ENCODE assay signal across 22 mouse cellular contexts in genomic region chr13:56265661-56266060, GRCm38 (mm10). TPM values are rescaled to one million over a fixed set of nuclear protein-coding genes. Genes with fewer than 3 reads are reported as not detected.
DNase-seq lines count a peak whose midpoint lies in the region; ATAC-seq lines count a peak whose summit lies in the region.
"Had no signal": no experiment of that assay in that cellular context is flagged by ENCODE, and none has a peak within 500 bp of the region (broad histone marks: within the 10 kb centered on the region; RNA-seq: fewer than 3 reads in every experiment).

No protein-coding gene starts in this region.

- H3K4me3 ChIP-seq in hindbrain, embryonic 10.5 days: no peak overlapping the region
- H3K4me3 ChIP-seq in hindbrain, embryonic 16.5 days (ENCODE audit: low read length): no peak overlapping the region
- H3K4me3 ChIP-seq: limb, embryonic 15.5 days; midbrain, embryonic 10.5 days; neural tube, embryonic 13.5 days had no signal

- DNase-seq in hindbrain, embryonic 10.5 days (ENCODE audit: low spot score): no peak
- DNase-seq in frontal cortex, postnatal 14 days (ENCODE audit: low spot score in 2 of 2): peak; percentile 30 to 42
- peak; percentile 21 to 41 for DNase-seq in layer of hippocampus, postnatal 36 days
- DNase-seq in right cerebral cortex, postnatal 25 days: peak; percentile 54
- no peak for DNase-seq in T-cell, adult 2 months (ENCODE audit: low spot score)
- DNase-seq in adrenal gland, adult 2 months: no peak
- DNase-seq: adrenal gland, postnatal 25 days; cerebellum, adult 8-10 months; gastrocnemius, postnatal 25 days; heart, postnatal 14 days; thymus, adult 2 months had no signal

- peaks cover 22% of the 10 kb centered on the region for H3K4me1 ChIP-seq in hindbrain, embryonic 10.5 days (replicated peaks)
- H3K4me1 ChIP-seq in hindbrain, embryonic 16.5 days (ENCODE audit: control insufficient read depth, insufficient read depth, low read depth, low read length): no peaks in the 10 kb centered on the region
- H3K4me1 ChIP-seq: limb, embryonic 15.5 days; neural tube, embryonic 13.5 days had no signal

- H3K36me3 ChIP-seq in hindbrain, embryonic 10.5 days: no peaks in the 10 kb centered on the region
- no peaks in the 10 kb centered on the region for H3K36me3 ChIP-seq in hindbrain, embryonic 16.5 days (ENCODE audit: control insufficient read depth, insufficient read depth, low read length)
- H3K36me3 ChIP-seq: limb, embryonic 15.5 days; midbrain, embryonic 10.5 days; neural tube, embryonic 13.5 days had no signal

- ATAC-seq in hindbrain, embryonic 16.5 days: no peak
- ATAC-seq: activated CD4-positive, CD25-positive, alpha-beta regulatory T cell, adult 4 months had no signal

- H3K4me2 ChIP-seq in hindbrain, embryonic 16.5 days (ENCODE audit: low read length): no peak overlapping the region
- H3K4me2 ChIP-seq: limb, embryonic 15.5 days; neural tube, embryonic 13.5 days had no signal

- no peaks in the 10 kb centered on the region for H3K9me3 ChIP-seq in hindbrain, embryonic 10.5 days
- H3K9me3 ChIP-seq in hindbrain, embryonic 16.5 days (ENCODE audit: control insufficient read depth, low read length): no peaks in the 10 kb centered on the region
- H3K9me3 ChIP-seq: limb, embryonic 15.5 days; midbrain, embryonic 10.5 days; neural tube, embryonic 13.5 days had no signal

- 72% methylated on average over 5 of the region's 5 CpGs for WGBS in hindbrain, embryonic 10.5 days
- 67% methylated on average over 5 of the region's 5 CpGs for WGBS in hindbrain, embryonic 16.5 days

- H3K27me3 ChIP-seq in hindbrain, embryonic 10.5 days (ENCODE audit: insufficient read depth, poor library complexity, severe bottlenecking): peaks cover 61% of the 10 kb centered on the region
- H3K27me3 ChIP-seq in hindbrain, embryonic 16.5 days (replicated peaks; ENCODE audit: control insufficient read depth, insufficient read depth, low read length): peaks cover 39% of the 10 kb centered on the region

- 0 out of 2 replicates have a peak overlapping the region, but pooled peaks have one; percentile 8 for H3K27ac ChIP-seq in hindbrain, embryonic 10.5 days
- H3K27ac ChIP-seq in hindbrain, embryonic 16.5 days (ENCODE audit: low read depth, low read length): no peak overlapping the region
- H3K27ac ChIP-seq: hindbrain, postnatal 0 days; limb, embryonic 15.5 days; midbrain, embryonic 10.5 days; neural tube, embryonic 13.5 days had no signal

- no peak overlapping the region for H3K9ac ChIP-seq in hindbrain, embryonic 16.5 days (ENCODE audit: low read depth, low read length)
- H3K9ac ChIP-seq: limb, embryonic 15.5 days; neural tube, embryonic 13.5 days had no signal

RNA-seq across cellular contexts. Expression of gene Neurog1, which starts 13.7 kb away (rescaled TPM):
- 28.4 and 33.7 TPM in 2 replicates for polyA plus RNA-seq in hindbrain, embryonic 10.5 days (2016; fragmentation: Nextera tagmentation; extraction: Ambion mirVana)
- 0.11 and 1.0 TPM in 2 replicates for polyA plus RNA-seq in hindbrain, embryonic 16.5 days (2015; fragmentation: Nextera tagmentation; extraction: Ambion mirVana)
- under 1 TPM; 0.23 to 0.27 TPM for total RNA-seq in layer of hippocampus, postnatal 36 days (2021)
- total RNA-seq in adrenal gland, adult 2 months (2021): not detected
- polyA plus RNA-seq in adrenal gland, adult 2 months (2012; rRNA removed): not detected in 2 replicates
- total RNA-seq: adrenal gland, postnatal 25 days; gastrocnemius, postnatal 25 days; heart, postnatal 14 days; left cerebral cortex, adult 8-10 months had no signal
- polyA plus RNA-seq: activated CD4-positive, CD25-positive, alpha-beta regulatory T cell, adult 4 months; C2C12; kidney, adult 2 months; limb, embryonic 15.5 days; liver, embryonic 16.5 days; stomach, embryonic 14.5 days had no signal

RNA-seq across cellular contexts. Expression of gene Cxcl14, which starts 30.7 kb away (rescaled TPM):
- 6.1 and 12.5 TPM in 2 replicates for polyA plus RNA-seq in hindbrain, embryonic 10.5 days (2016; fragmentation: Nextera tagmentation; extraction: Ambion mirVana)
- 7.8 and 10.2 TPM in 2 replicates for polyA plus RNA-seq in hindbrain, embryonic 16.5 days (2015; fragmentation: Nextera tagmentation; extraction: Ambion mirVana)
- total RNA-seq in layer of hippocampus, postnatal 36 days (2021): 100 to 1,000 TPM; 121 to 127 TPM
- 10 to 100 TPM; 49.3 to 65.0 TPM for total RNA-seq in adrenal gland, adult 2 months (2021)
- 55.9 and 59.6 TPM in 2 replicates for polyA plus RNA-seq in adrenal gland, adult 2 months (2012; rRNA removed)
- polyA plus RNA-seq: activated CD4-positive, CD25-positive, alpha-beta regulatory T cell, adult 4 months had no signal

Comparison
In these comparisons a context has a peak if more than half of its experiments do, and no peak if none do; other contexts are left out.
1. RNA of gene Neurog1, which starts 13.7 kb away (polyA plus RNA-seq): 28.4 to 33.7 TPM in hindbrain, embryonic 10.5 days; 0.11 to 1.0 TPM in hindbrain, embryonic 16.5 days and not detected in adrenal gland, adult 2 months; every median in the first group is over 10 times any median in the second.
2. DNase-seq: peak in frontal cortex, postnatal 14 days (2 of 2), layer of hippocampus, postnatal 36 days (2 of 2) and right cerebral cortex, postnatal 25 days (single experiment); none in hindbrain, embryonic 10.5 days (single experiment), T-cell, adult 2 months (single experiment) and adrenal gland, adult 2 months (single experiment).